Mouse (Mus musculus) embryonic fibroblast, embryonic 13.5 days (primary cell): ENCODE results near the gene Lfng.

Experiments used
- CTCF ChIP-seq: IDR thresholded peaks from 2 replicates; pipeline ENCODE4 v1.5.1; 2011; ENCODE audit warnings: mild to moderate bottlenecking, control low read depth, low read length, moderate library complexity, borderline replicate concordance; ENCODE audit not compliant: insufficient read depth
- POLR2A ChIP-seq: IDR thresholded peaks from 2 replicates; pipeline ENCODE4 v1.6.1; 2011; ENCODE audit warnings: low read depth, mild to moderate bottlenecking, control low read depth, low read length, moderate library complexity

- no peak for TF ChIP-seq POLR2A
- no peak for TF ChIP-seq CTCF
These were observed 27.3 kb upstream of the Lfng start for GRCm38 (mm10) chr5:140579771-140580170.
